Mouse (Mus musculus) heart, embryonic 15.5 days (tissue): ENCODE measurements at regions not wholly inside any gene's neighbourhood (a gene's known extent, or its start where the extent isn't known, plus 50 kb on each side); places are given as distances from the start of the nearest gene placed in this dataset.

Experiments used
- ATAC-seq: fragments of 200-750 bp; cut with Nextera tagmentation; replicated peaks from 2 replicates; pipeline ENCODE4 v1.8.0; 2017; ENCODE audit warnings: low read depth, moderate TSS enrichment; ENCODE audit not compliant: insufficient number of reproducible peaks, insufficient read depth, low FRiP score
- H3K27ac ChIP-seq: fragments of 300-500 bp; sonication (generic); 2 replicates; pipeline ENCODE4 v1.5.1; 2015; ENCODE audit warnings: mild to moderate bottlenecking, inconsistent platforms
- H3K27me3 ChIP-seq: fragments of 300-500 bp; sonication (generic); 2 replicates; pipeline ENCODE4 v1.6.1; 2015; ENCODE audit warnings: inconsistent platforms
- H3K36me3 ChIP-seq: fragments of 300-500 bp; sonication (generic); 2 replicates; pipeline ENCODE4 v1.6.1; 2015; ENCODE audit warnings: mild to moderate bottlenecking, inconsistent platforms
- H3K4me1 ChIP-seq: fragments of 300-500 bp; sonication (generic); replicated peaks from 2 replicates; pipeline ENCODE4 v1.6.1; 2015; ENCODE audit warnings: inconsistent platforms
- H3K4me2 ChIP-seq: fragments of 300-500 bp; sonication (generic); 2 replicates; pipeline ENCODE4 v1.6.1; 2015; ENCODE audit warnings: inconsistent platforms, mild to moderate bottlenecking, moderate library complexity
- H3K4me3 ChIP-seq: fragments of 300-500 bp; sonication (generic); 2 replicates; pipeline ENCODE4 v1.5.1; 2015; ENCODE audit warnings: mild to moderate bottlenecking, inconsistent platforms
- H3K9ac ChIP-seq: fragments of 300-500 bp; sonication (generic); 2 replicates; pipeline ENCODE4 v1.6.1; 2015; ENCODE audit warnings: mild to moderate bottlenecking, inconsistent platforms
- H3K9me3 ChIP-seq: fragments of 300-500 bp; sonication (generic); replicated peaks from 2 replicates; pipeline ENCODE4 v1.6.1; 2016; ENCODE audit warnings: inconsistent platforms
- WGBS: fragments of 180-500 bp; shearing (Covaris S2); methylation state at CpG from one replicate; pipeline ENCODE4 v1.1.7; 2015; ENCODE audit warnings: mixed read lengths; 5-methylcytosine and 5-hydroxymethylcytosine counted together

GRCm38 (mm10) chr11:45058658-45059057 lies 441.5 kb downstream of the Ebf1 start:
- 66% methylated on average over 1 of the region's 1 CpGs for WGBS
- Histone ChIP-seq H3K4me2 (no peak overlapping the region), H3K4me3 (no peak overlapping the region), H3K27ac (no peak overlapping the region), H3K27me3 (no peaks in the 10 kb centered on the region), H3K4me1 (no peaks in the 10 kb centered on the region), H3K9ac (no peak overlapping the region), H3K9me3 (no peaks in the 10 kb centered on the region), H3K36me3 (no peaks in the 10 kb centered on the region)
- ATAC-seq = no peak

- Histone ChIP-seq H3K9ac (no peak overlapping the region), H3K4me3 (no peak overlapping the region), H3K4me1 (no peaks in the 10 kb centered on the region), H3K9me3 (no peaks in the 10 kb centered on the region), H3K27ac (no peak overlapping the region), H3K36me3 (no peaks in the 10 kb centered on the region), H3K27me3 (no peaks in the 10 kb centered on the region), H3K4me2 (no peak overlapping the region)
- WGBS = 76% methylated on average over 3 of the region's 3 CpGs
- no peak for ATAC-seq
These were observed 449.5 kb downstream of the Ebf1 start for GRCm38 (mm10) chr11:45066592-45066991.

GRCm38 (mm10) chr11:45070280-45070679 lies 453.2 kb downstream of the Ebf1 start:
- Histone ChIP-seq H3K4me1 (no peaks in the 10 kb centered on the region), H3K27ac (no peak overlapping the region), H3K9ac (no peak overlapping the region), H3K9me3 (no peaks in the 10 kb centered on the region), H3K27me3 (no peaks in the 10 kb centered on the region), H3K36me3 (no peaks in the 10 kb centered on the region), H3K4me3 (no peak overlapping the region), H3K4me2 (no peak overlapping the region)
- 69% methylated on average over 1 of the region's 1 CpGs for WGBS
- no peak for ATAC-seq

GRCm38 (mm10) chr11:45071195-45071594 lies 454.1 kb downstream of the Ebf1 start:
- H3K36me3 ChIP-seq = no peaks in the 10 kb centered on the region
- ATAC-seq = no peak
- no peaks in the 10 kb centered on the region for H3K4me1 ChIP-seq
- no peak overlapping the region for H3K4me3 ChIP-seq
- 81% methylated on average over 2 of the region's 2 CpGs for WGBS
- no peaks in the 10 kb centered on the region for H3K9me3 ChIP-seq
- H3K9ac ChIP-seq = no peak overlapping the region
- H3K27me3 ChIP-seq = no peaks in the 10 kb centered on the region
- H3K4me2 ChIP-seq = no peak overlapping the region
- H3K27ac ChIP-seq = no peak overlapping the region

- Histone ChIP-seq H3K4me2 (no peak overlapping the region), H3K4me1 (no peaks in the 10 kb centered on the region), H3K9me3 (no peaks in the 10 kb centered on the region), H3K36me3 (no peaks in the 10 kb centered on the region), H3K27ac (no peak overlapping the region), H3K9ac (no peak overlapping the region), H3K27me3 (no peaks in the 10 kb centered on the region), H3K4me3 (no peak overlapping the region)
- WGBS = 68% methylated on average over 4 of the region's 4 CpGs
- no peak for ATAC-seq
These were observed 467.5 kb downstream of the Ebf1 start for GRCm38 (mm10) chr11:45084506-45085037.

- no peak for ATAC-seq
- no peak overlapping the region for H3K9ac ChIP-seq
- no peak overlapping the region for H3K27ac ChIP-seq
- H3K36me3 ChIP-seq = no peaks in the 10 kb centered on the region
- H3K4me1 ChIP-seq = no peaks in the 10 kb centered on the region
- no peak overlapping the region for H3K4me2 ChIP-seq
- H3K27me3 ChIP-seq = no peaks in the 10 kb centered on the region
- no peak overlapping the region for H3K4me3 ChIP-seq
- H3K9me3 ChIP-seq = no peaks in the 10 kb centered on the region
These were observed 468.0 kb downstream of the Ebf1 start for GRCm38 (mm10) chr11:45085145-45085544.

GRCm38 (mm10) chr11:45087186-45087915 lies 470.2 kb downstream of the Ebf1 start:
- Histone ChIP-seq H3K36me3 (no peaks in the 10 kb centered on the region), H3K27me3 (no peaks in the 10 kb centered on the region), H3K4me3 (no peak overlapping the region), H3K9me3 (no peaks in the 10 kb centered on the region), H3K4me1 (no peaks in the 10 kb centered on the region), H3K4me2 (no peak overlapping the region), H3K27ac (no peak overlapping the region), H3K9ac (no peak overlapping the region)
- no peak for ATAC-seq
- WGBS = 53% methylated on average over 5 of the region's 5 CpGs

GRCm38 (mm10) chr11:45088286-45088685 lies 471.2 kb downstream of the Ebf1 start:
- ATAC-seq = no peak
- Histone ChIP-seq H3K27ac (no peak overlapping the region), H3K9me3 (no peaks in the 10 kb centered on the region), H3K4me2 (no peak overlapping the region), H3K27me3 (no peaks in the 10 kb centered on the region), H3K9ac (no peak overlapping the region), H3K4me1 (no peaks in the 10 kb centered on the region), H3K36me3 (no peaks in the 10 kb centered on the region), H3K4me3 (no peak overlapping the region)
- 66% methylated on average over 1 of the region's 1 CpGs for WGBS

GRCm38 (mm10) chr11:45089561-45089960 lies 472.4 kb downstream of the Ebf1 start:
- no peak overlapping the region for H3K9ac ChIP-seq
- H3K9me3 ChIP-seq = no peaks in the 10 kb centered on the region
- 61% methylated on average over 3 of the region's 3 CpGs for WGBS
- no peak overlapping the region for H3K4me3 ChIP-seq
- H3K27ac ChIP-seq = no peak overlapping the region
- no peak for ATAC-seq
- no peaks in the 10 kb centered on the region for H3K36me3 ChIP-seq
- no peaks in the 10 kb centered on the region for H3K27me3 ChIP-seq
- no peaks in the 10 kb centered on the region for H3K4me1 ChIP-seq
- no peak overlapping the region for H3K4me2 ChIP-seq

GRCm38 (mm10) chr11:45103498-45104336 lies 486.6 kb downstream of the Ebf1 start:
- Histone ChIP-seq H3K4me2 (no peak overlapping the region), H3K9ac (no peak overlapping the region), H3K4me3 (no peak overlapping the region), H3K36me3 (no peaks in the 10 kb centered on the region), H3K4me1 (no peaks in the 10 kb centered on the region), H3K27ac (no peak overlapping the region), H3K9me3 (no peaks in the 10 kb centered on the region), H3K27me3 (no peaks in the 10 kb centered on the region)
- ATAC-seq = no peak
- 70% methylated on average over 12 of the region's 12 CpGs for WGBS

GRCm38 (mm10) chr11:45116702-45117101 lies 499.6 kb downstream of the Ebf1 start:
- H3K4me2 ChIP-seq = no peak overlapping the region
- H3K27me3 ChIP-seq = no peaks in the 10 kb centered on the region
- WGBS = 82% methylated on average over 1 of the region's 1 CpGs
- H3K9ac ChIP-seq = no peak overlapping the region
- no peak for ATAC-seq
- H3K36me3 ChIP-seq = no peaks in the 10 kb centered on the region
- no peak overlapping the region for H3K27ac ChIP-seq
- H3K9me3 ChIP-seq = no peaks in the 10 kb centered on the region
- H3K4me3 ChIP-seq = no peak overlapping the region
- H3K4me1 ChIP-seq = no peaks in the 10 kb centered on the region
